Mouse (Mus musculus) 416B (cell line): ENCODE results near the gene Il18bp.
A peak's percentile ranks its signal among the peaks of the same experiment; 100 is the strongest.
"Not testable (repeated sequence)": the region's sequence is repeated elsewhere in the genome, so short reads cannot be mapped to it uniquely, and the experiment has no call there.

ENCODE experiments used
- DNase-seq: peaks from one replicate; pipeline ENCODE4 v3.0.0; 2011; ENCODE audit warnings: low read depth

Gene Il18bp

DNA sequence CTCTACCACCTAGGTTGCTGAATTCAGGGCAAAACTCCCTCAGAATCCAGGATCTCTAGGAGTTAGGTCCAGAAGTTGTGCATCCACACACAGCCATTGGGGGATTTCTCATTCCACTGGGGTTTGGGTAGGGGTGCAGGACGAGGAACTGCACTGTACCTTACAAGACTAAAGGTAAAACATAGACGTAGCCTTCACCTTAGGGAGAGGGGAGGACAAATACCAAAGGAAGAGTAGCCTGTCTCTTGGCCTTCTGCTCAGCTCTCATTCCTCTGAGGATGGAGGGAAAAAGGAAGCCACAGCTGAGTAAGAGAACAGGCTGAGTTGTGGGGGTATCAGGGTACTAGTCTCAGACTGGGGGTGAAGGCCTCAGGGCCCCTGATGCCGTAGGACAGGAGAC lies at the start of gene Il18bp:
TSS of gene Il18bp (minus strand) at position 101 of the 400 bp plus-strand sequence.
- no peak for DNase-seq

DNA sequence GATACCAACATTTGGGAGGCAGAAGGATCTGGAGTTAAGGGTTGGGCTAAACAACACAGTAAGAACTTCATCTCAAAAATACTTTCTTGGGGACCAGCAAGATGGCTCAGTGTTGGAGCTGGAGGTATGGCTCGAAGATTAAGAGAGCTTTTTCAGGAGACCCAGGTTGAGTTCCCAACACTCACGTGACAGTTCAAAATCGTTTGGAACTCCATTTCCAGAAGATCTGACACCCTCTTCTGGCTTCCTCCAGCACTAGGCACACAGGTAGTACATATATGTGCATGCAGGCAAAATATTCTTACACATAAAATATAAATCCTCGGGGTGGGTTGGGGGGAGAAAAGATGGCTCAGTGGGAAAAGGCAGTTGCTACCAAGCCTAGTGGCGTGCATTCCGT lies 47.9 kb upstream of the Il18bp start:
- DNase-seq = peak; percentile 26

DNA sequence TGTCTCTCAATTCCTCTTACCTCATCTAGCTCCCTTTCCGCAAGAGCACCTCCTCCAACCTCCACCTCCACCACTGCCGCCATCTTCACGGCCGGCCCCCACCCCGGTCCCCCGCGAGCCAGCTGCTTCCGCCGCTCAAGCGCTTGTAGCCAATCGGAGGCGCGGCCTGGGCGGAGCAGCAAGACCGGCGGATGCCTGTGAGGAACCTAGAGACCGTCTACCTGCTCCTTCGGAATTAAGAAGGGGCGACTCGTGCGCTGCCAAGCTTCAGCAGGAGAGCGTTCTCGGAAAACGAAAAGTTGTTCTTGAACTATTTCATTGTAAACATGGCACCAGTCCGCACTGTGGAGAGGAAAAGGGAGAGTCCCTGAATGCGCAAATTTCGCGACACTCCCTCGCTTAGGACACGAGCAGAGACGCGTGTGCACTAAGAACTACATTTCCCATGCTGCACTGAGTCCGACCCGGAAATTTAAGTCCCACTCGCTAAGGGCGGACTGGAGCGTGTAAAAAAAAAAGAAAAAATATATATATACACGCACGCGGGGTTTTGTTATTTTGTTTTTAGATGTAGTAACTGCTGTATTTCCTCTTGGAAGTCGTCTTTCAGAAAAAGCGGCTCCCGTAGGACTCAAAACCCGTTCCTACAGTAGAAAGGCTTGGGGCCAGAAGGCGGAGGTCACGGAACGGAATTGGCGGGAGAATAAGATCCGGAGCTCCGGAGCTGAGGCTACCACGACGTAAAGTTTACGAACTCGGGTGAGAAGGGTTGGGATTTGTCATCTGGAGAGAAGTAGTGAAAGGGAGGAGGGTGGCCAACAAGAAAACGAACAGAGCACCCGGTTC lies 46.8 kb upstream of the Il18bp start, which contains the start of the genes Rnf121, Xndc1 and Xntrpc:
TSS of gene Rnf121 (minus strand) at position 424 of the 846 bp plus-strand sequence.
TSS of gene Xndc1 (plus strand) at position 466 of the 846 bp plus-strand sequence.
TSS of gene Xntrpc (plus strand) at position 668 of the 846 bp plus-strand sequence.
- peak; percentile 97 for DNase-seq

DNA sequence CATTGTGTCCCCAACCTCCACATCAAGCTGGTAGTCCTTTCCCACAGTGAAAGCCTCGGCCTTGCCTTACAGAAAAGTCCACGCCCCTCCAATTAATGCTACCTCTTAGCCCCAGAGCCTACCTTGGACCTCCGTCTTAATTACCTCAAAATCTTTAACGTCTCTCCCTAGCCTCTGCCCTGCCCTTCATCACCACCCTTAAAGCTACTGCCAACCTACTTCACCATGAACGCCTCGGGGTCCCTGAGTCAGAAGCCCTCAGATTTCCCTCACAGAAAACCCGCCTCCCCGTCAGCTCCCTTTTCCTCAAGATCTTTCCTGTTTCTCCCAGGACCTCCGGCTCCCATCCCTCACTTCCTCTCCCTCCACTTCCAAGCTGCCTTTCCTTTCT lies 46.2 kb upstream of the Il18bp start:
- DNase-seq = peak; percentile 10

DNA sequence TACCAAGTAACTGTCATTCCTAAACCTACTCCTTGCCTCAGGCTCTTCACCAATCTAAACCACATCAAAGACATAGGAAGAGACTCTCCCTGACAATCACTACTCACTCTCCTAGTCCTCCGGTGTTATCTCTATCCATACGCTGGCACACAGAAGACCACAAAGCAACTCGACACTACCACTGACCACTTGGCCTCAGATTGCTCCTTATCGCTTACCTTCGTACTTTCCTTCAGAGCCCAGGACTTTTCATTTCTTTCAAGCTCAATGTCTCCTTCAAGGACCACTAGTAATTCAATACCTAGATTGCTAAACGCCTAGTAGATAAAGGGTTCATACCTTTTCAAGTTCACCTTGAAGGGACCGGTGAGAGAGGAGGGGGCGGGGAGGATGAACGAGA lies 45.4 kb upstream of the Il18bp start:
- DNase-seq = peak; percentile 78

DNA sequence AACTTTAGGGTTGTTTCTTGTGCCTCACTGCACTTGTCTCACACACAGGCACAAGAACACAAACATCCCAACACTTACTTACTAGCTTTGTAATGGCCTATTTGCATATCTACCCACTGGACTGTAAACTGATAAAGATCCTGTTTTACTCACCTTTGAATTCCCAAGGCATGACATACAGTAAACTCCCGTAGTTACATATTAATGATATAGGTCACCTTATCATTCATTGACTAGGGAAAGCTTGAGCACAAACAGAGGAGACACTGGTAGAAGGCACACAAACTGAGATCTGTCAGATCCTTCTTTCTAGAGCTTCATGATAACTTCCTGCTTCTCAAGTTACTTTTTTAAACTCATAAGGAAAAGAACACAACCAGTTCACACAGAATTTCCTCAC lies 43.7 kb upstream of the Il18bp start:
- DNase-seq = no peak

DNA sequence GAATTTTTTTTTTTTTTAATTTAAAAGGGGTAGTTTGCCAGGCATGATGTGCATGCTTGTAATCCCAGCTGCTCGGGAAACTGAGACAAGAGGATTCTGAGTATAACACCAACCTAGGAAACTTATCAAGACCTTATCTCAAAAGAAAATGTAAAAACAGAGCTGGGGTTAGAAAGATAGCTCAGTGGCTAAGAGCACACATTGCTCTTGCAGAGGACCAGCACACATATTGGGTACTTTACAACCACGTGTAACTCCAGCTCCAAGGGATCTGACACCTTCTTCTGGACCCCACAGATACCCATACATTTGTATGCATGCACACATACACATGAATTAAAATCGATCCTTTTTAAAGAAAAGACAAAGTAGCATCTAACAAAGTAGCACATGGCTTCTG lies 42.9 kb upstream of the Il18bp start:
- no peak for DNase-seq

DNA sequence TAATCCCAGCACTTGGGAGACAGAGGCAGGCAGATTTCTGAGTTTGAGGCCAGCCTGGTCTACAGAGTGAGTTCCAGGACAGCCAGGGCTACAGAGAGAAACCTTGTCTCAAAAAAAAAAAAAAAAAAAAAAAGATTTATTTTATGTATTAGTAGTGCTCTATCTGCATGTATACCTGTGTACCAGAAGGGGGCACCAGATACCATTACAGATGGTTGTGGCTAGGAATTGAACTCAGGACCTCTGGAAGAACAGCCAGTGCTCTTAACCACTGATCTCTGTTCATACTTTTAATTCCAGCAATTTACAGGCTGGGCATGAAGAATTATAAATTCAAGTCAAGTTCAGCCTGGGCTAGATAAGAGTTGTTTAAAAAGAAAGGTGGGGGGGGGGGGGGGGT lies 30.0 kb upstream of the Il18bp start:
- peak; percentile 56 for DNase-seq

DNA sequence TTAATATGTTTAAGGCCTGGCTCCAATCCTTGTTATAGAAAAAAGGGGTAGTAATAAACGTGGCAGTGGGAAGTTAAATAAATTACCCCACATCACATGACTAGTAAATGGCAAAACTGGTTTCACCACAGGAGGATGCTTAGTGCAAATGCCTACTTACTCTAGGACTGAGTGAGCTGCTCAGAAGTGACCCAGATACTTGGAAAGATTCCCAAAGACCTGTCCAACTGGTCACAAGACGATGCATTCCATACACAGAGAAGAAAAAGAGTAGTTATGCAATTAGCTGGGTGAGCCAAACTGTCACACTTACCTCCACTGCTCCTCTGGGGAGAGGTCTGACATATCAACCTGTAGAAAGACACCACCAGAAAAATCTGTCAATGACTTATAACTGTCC lies 23.8 kb upstream of the Il18bp start:
- no peak for DNase-seq

DNA sequence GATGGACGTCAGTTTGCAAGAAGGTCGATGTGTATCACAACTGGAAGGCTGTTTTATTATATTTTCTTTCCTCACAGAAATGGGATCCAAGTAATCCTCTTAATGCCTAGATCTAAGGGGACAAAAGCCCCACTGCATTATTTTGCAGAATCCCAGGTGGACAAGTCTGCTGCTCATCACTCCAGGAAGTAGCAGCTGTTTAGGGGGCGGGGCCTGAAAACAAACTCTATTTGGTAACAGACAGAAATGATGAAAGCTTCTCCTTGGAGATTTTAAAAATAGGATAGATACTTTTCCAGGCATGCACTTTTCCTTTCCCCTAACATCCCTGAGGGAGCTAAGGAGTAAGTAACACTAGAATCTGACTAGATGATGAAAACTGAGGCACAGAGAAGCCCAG lies 18.8 kb upstream of the Il18bp start:
- DNase-seq = no peak

DNA sequence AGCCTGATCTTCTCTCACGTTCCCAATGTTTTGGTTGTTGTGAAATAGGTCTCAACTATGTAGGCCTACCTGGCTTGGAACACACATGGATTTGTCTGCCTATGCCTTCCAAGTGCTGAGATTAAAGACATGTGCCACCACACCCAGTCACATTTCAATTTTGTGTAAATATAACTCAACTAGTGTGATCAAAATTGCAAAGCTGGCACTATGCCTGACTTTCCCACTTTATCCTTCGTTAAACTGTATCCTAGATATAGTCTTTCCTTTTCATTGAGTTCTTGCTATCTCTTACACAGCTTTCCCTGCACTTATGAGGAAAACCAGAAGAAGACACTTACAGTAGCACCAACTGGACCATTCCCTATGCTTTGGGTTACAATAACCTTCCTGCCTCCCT lies 17.0 kb upstream of the Il18bp start:
- DNase-seq = no peak

DNA sequence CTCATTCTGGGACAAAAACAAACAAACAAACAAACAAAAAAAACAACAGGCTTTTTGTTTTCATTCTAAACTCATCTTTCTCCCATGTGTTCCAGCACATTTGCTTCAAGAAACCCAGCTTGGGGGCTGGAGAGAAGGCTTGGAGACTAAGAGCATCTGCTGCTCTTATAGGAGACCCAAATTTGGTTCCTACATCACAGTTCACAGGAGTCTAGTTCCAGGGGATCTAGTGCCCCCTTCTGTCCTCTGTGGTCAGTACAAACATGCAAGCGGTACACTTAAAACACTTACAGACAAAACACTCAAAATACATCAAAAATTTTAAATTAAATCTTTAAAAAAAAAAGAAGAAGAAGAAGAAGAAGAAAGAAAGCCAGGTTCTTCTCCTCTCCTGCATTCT lies 16.4 kb upstream of the Il18bp start:
- peak; percentile 56 for DNase-seq

DNA sequence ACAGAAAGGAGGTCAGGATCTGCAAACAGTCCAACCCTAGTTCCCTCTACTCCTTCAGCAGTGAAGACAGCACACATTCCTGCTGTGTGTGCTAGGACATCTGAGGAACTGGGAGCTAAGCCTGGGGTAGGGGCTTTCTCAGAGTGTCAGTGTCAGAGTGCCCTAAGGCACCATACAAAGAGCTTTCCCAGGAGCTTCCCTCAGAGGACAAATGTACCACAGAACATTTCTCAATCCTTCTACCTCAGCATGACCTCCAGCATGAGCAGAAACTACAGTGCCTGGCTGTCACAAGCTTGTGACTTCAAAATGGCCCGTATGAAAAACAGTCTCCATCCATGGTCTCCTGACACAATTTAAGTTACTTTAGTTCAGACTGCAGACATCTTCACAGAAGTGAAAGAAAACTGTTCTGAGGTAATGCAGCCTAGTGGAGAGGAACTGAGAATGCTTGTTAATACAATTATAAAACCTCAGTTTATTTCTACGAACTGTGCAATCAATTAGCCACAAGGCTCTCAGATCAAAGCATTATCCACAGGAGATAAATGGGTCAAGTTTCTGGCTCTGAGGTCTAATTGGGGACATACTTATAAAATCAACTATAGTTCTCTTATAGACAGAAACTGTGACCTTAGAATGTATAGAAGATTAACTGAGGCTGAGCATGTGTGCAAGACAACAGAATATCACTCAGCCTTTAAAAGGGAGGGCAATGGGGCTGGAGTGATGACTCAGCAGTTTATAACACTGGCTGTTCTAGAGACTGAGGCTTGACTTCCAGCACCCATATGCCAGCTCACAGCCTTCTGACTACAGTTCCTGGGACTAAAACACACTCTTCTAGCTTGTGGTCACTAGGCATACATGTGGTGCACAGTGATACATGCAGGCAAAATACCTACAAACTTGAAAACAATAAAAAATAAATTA lies 7.0 kb upstream of the Il18bp start:
- peak; percentile 46 for DNase-seq

DNA sequence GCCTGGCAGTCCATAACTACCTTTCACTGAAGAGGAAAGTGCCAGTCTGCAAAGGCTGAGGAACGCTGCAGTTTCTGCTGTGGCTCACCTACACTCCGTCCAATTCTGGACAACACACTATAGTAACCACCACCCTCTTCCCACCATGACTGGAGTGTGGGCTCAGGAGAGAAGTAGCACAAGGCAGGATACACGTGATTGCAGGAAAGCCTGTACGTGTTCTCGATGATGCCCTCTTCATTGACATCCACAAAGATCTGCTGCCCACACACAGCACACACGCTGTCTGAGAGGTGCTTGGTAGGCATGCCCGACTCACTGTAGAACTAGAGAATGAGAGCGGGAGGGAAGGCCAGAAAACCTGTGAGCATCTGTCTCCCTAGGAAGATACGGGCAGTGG lies 5.3 kb upstream of the Il18bp start:
- no peak for DNase-seq

DNA sequence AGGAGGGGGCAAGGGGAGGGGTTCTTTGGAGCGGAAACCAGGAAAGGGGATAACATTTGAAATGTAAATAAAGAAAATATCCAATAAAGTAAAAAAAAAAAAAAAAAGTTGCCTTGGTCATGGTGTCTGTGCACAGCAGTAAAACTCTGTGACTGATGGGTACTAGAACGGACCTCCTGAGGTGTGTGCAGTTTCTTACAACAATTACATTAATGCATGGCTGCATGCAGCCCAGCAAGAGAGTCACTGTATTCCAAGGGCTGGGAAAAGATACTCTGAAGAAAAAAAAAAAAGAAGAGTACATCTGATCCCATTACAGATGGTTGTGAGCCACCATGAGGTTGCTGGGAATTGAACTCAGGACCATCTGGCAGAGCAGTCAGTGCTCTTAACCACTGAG lies 2.4 kb upstream of the Il18bp start:
- not testable (repeated sequence) for DNase-seq

DNA sequence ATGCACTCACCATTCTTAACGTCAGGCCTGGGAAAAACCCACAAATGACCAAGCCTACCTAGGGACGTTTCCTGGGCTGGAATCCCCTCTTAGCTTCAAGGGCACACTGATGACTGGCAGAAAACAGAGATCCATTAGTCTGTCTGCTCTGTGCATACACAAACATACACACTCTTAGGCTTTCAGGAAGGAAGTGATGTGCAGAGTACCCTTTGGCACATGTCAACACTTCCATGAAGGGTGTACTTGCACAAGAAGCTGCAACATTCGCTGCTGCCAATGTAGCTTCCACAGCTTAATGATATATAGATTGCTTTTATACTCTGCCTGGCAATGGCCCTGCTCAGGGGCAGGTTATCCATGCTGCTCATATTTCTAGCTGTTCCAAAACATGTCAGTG lies 872 bp upstream of the Il18bp start:
- DNase-seq = peak; percentile 61

DNA sequence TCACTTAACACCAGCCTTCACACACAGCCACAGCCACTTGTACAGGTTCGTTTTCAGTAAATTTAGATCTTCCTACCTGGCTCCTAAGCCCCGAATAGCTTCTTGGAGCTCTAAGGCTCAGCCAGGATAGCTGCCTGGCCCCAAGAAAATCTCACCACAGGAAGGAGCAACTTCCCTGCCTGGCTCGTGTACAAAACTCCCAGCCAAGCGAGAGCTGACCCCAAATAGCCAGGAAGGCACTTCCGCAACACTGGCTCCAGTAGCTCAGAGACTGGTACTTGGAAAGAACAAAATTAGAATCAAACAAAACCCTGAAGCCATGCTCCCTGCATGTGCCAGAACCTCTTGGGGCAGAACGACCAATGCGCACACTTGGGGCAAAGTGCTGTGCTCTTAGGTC lies 456 bp downstream of the Il18bp start:
- DNase-seq = no peak

DNA sequence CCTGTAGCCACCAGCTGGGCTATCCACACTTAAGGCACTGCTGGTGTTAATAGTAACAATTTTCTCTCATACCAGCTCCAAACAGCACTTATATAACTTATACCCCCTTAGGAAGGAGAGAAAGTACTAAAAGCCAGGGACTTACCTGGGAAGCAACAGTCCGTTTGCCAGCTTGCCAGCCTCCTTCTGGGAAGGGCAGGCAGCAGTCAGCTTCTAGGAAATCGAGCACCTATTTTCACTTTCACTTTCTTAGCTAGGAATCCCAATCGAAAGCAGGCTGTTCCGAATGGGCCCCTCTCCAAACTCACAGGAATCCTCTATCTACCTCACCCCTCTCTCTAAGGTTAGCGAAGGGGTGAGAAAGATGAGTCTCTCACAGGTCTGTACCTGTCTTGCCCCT lies 1.0 kb downstream of the Il18bp start:
- peak; percentile 34 for DNase-seq

DNA sequence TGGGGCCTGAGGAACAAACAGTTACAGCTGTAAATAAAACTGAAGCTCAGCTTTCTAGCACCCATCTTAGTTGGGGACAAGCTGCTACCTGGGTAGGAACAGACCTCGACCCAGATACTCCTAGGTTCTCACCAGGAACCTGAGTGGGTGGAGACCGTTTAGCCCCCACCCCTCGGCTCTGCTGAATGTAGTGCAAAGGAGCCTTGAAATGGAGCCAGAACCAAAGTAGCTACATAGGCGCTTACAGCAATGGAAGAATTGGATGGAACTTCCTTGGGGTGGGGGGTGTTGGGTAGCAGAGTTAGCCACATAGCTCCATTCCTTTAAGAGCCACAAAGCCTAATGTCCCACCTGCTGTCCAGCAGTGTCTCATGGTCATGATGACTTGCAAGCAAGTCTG lies 1.6 kb downstream of the Il18bp start:
- peak; percentile 47 for DNase-seq

DNA sequence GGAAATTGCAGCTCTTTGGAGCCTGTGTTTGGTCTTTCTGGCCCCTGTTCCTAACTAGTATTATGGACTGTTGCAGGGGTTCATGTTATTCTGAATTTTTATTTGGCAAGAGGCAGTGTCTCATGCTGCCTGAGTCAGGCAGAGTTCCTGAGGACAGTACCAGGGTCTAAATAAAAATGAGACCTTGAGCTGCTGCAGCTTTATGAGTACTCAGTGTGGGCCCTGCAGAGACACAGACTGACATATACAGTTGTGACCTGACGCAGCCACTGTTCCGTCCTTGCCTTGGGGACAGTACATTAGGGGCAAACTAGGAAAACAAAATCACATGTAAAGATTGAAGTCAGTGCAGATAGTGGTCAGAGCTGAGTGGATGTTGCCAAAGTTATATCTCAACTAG lies 3.5 kb downstream of the Il18bp start:
- DNase-seq = no peak

DNA sequence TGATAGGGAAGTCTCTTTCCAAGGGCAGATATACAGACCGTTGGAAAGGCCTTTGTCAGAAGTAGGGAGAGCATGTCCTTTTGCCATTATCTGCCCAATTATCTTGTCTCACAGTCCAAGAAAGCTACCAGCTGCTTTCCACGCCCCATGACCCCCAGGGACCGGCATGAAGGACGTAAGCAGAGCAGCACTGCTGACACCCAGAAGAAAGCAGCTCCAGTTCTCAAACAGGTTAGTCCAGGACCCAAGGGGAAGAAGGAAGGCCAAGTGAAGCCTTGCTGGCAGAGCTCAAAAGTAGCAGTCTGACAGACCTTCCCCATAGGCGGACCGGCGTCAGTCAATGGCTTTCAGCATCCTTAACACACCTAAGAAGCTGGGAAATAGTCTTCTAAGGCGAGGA lies 5.1 kb downstream of the Il18bp start:
- no peak for DNase-seq

DNA sequence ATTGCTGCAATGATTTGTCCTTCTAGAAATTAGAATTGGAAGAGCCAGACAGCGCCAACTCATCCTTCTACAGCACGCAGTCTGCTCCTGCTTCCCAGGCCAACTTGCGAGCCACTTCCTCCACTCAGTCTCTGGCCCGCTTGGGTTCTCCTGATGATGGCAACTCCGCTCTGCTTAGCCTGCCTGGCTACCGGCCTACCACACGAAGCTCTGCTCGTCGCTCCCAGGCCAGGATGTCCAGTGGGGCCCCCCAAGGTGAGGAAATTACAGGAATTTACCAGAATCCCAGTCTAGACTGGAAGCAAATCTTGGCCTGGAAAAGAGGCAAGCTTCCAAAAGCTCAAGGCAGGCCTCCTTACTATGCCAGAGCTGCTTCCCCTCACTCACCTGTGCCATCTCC lies 6.6 kb downstream of the Il18bp start:
- no peak for DNase-seq

DNA sequence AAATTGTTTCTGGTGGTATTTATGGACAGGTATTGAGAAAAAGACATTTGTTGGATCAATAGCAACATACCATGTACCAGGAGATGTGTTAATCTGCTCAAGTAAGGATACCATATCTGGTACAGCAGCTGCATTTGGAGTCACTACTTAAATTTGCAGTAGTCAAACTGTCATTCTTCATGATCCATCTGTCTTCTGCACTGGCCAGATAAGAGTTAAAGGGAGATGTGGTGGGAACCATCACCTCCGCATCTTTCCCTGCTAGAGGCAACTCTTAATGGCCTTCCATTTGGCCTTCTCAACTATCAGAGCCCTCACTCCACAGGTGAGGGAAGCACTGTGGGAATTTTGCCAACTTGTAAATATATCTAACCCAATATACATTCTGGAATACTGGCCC lies 12.0 kb downstream of the Il18bp start:
- DNase-seq = no peak
